Mouse (Mus musculus) lung, adult 2 months (tissue): ENCODE measurements around the gene Qrfp.

Source experiments
- CTCF ChIP-seq: fragments of 200-500 bp; IDR thresholded peaks from 2 replicates; pipeline ENCODE4 v1.5.1; 2011; ENCODE audit warnings: mild to moderate bottlenecking, low read length, control low read depth; ENCODE audit not compliant: insufficient read depth
- POLR2A ChIP-seq: fragments of 200-500 bp; IDR thresholded peaks from 2 replicates; pipeline ENCODE4 v1.6.1; 2011; ENCODE audit warnings: low read depth, mild to moderate bottlenecking, control low read depth, low read length, borderline replicate concordance; ENCODE audit errors: extremely low read depth

DNA sequence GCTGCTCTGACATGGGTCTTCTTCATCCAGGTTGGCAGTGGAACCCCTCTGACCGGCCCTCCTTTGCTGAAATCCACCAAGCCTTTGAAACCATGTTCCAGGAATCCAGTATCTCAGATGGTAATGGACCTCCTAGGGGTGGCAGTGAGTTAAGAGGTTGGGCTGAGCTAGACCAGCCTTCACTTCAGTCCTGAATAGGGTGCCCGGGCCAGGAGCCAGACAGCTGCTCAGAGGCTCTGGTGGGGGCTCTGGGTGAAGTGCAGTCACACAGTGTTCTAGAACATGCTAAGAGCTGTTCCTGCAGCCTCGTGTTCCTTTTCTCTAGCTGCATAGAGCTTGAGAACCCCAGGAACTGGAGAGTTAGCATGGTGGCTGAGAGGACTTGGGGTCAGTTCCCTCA is 13.4 kb downstream of the Qrfp start:
- TF ChIP-seq CTCF (no peak), POLR2A (no peak)
